Mouse (Mus musculus) embryonic facial prominence, embryonic 13.5 days (tissue): ENCODE results near the gene Lrch1. TPM values are rescaled to one million over a fixed set of nuclear protein-coding genes. Genes with fewer than 3 reads are reported as not detected.

ENCODE experiments used
- ATAC-seq: fragments of 200-750 bp; cut with Nextera tagmentation; 2 replicates; pipeline ENCODE4 v1.8.0; 2017; ENCODE audit warnings: low read depth; ENCODE audit not compliant: insufficient number of reproducible peaks, insufficient read depth, low FRiP score, low TSS enrichment
- H3K27ac ChIP-seq: fragments of 300-500 bp; sonication (generic); 2 replicates; pipeline ENCODE4 v1.5.1; 2015; ENCODE audit warnings: moderate library complexity, mild to moderate bottlenecking, inconsistent platforms
- H3K27me3 ChIP-seq: fragments of 300-500 bp; sonication (generic); 2 replicates; pipeline ENCODE4 v1.6.1; 2015; ENCODE audit warnings: mild to moderate bottlenecking, inconsistent platforms
- H3K36me3 ChIP-seq: fragments of 300-500 bp; sonication (generic); 2 replicates; pipeline ENCODE4 v1.6.1; 2015; ENCODE audit warnings: mild to moderate bottlenecking, inconsistent platforms
- H3K4me1 ChIP-seq: fragments of 300-500 bp; sonication (generic); 2 replicates; pipeline ENCODE4 v1.6.1; 2015; ENCODE audit warnings: inconsistent platforms
- H3K4me2 ChIP-seq: fragments of 300-500 bp; sonication (generic); 2 replicates; pipeline ENCODE4 v1.6.1; 2015; ENCODE audit warnings: moderate library complexity, mild to moderate bottlenecking, inconsistent platforms
- H3K4me3 ChIP-seq: fragments of 300-500 bp; sonication (generic); 2 replicates; pipeline ENCODE4 v1.5.1; 2015; ENCODE audit warnings: mild to moderate bottlenecking, inconsistent platforms
- H3K9ac ChIP-seq: fragments of 300-500 bp; sonication (generic); 2 replicates; pipeline ENCODE4 v1.6.1; 2015; ENCODE audit warnings: mild to moderate bottlenecking, inconsistent platforms
- H3K9me3 ChIP-seq: fragments of 300-500 bp; sonication (generic); 2 replicates; pipeline ENCODE4 v1.6.1; 2016; ENCODE audit warnings: inconsistent platforms
- WGBS: fragments of 180-500 bp; shearing (Covaris S2); methylation state at CpG from one replicate; pipeline ENCODE4 v1.1.7; 2015; ENCODE audit warnings: mixed read lengths; 5-methylcytosine and 5-hydroxymethylcytosine counted together
- polyA plus RNA-seq: library from polyadenylated mRNA; unstranded; fragments of >200 nt; fragmentation: Nextera tagmentation; extraction: Ambion mirVana; gene quantifications from 2 replicates; pipeline ENCODE4 v1.2.1, GENCODE M21; 2015

Lrch1 gene
- polyA plus RNA-seq, 1 experiment from 2014 or later, result 16.8 TPM

- Histone ChIP-seq H3K9ac (no peak overlapping the region), H3K4me3 (no peak overlapping the region), H3K4me1 (peaks cover 45% of the 10 kb centered on the region), H3K9me3 (no peaks in the 10 kb centered on the region), H3K27ac (no peak overlapping the region), H3K4me2 (no peak overlapping the region), H3K27me3 (no peaks in the 10 kb centered on the region), H3K36me3 (peaks cover 5% of the 10 kb centered on the region; the same call in 1 of the 2 replicates)
- WGBS, result 87% methylated on average over 5 of the region's 5 CpGs
- ATAC-seq, result no peak
These were observed 29.1 kb downstream of the Lrch1 start for GRCm38 (mm10) chr14:74918521-74919103.

- ATAC-seq, result no peak
These were observed 30.1 kb downstream of the Lrch1 start for GRCm38 (mm10) chr14:74917504-74918124.

GRCm38 (mm10) chr14:74916691-74917090 lies 31.0 kb downstream of the Lrch1 start:
- Histone ChIP-seq H3K27me3 (no peaks in the 10 kb centered on the region), H3K9me3 (no peaks in the 10 kb centered on the region), H3K4me3 (no peak overlapping the region), H3K4me2 (no peak overlapping the region), H3K36me3 (peaks cover 5% of the 10 kb centered on the region; the same call in 1 of the 2 replicates), H3K27ac (no peak overlapping the region), H3K9ac (no peak overlapping the region), H3K4me1 (peaks cover 49% of the 10 kb centered on the region)
- WGBS, result 78% methylated on average over 4 of the region's 4 CpGs
- ATAC-seq, result no peak

More at GRCm38 (mm10) chr14:74917504-74918124, 30.1 kb downstream of the Lrch1 start:
- no peaks in the 10 kb centered on the region for H3K9me3 ChIP-seq
- H3K9ac ChIP-seq, result no peak overlapping the region
- peaks cover 5% of the 10 kb centered on the region; the same call in 1 of the 2 replicates for H3K36me3 ChIP-seq
- no peaks in the 10 kb centered on the region for H3K27me3 ChIP-seq
- WGBS, result 85% methylated on average over 5 of the region's 5 CpGs
- H3K4me3 ChIP-seq, result no peak overlapping the region
- no peak overlapping the region for H3K27ac ChIP-seq
- H3K4me1 ChIP-seq, result peaks cover 54% of the 10 kb centered on the region
- no peak overlapping the region for H3K4me2 ChIP-seq

GRCm38 (mm10) chr14:74916075-74916474 lies 31.6 kb downstream of the Lrch1 start:
- Histone ChIP-seq H3K27ac (no peak overlapping the region), H3K4me3 (no peak overlapping the region), H3K9me3 (no peaks in the 10 kb centered on the region), H3K27me3 (no peaks in the 10 kb centered on the region), H3K4me2 (no peak overlapping the region), H3K36me3 (peaks cover 5% of the 10 kb centered on the region; the same call in 1 of the 2 replicates), H3K9ac (no peak overlapping the region), H3K4me1 (peaks cover 47% of the 10 kb centered on the region)
- ATAC-seq, result no peak
- 55% methylated on average over 8 of the region's 8 CpGs for WGBS

GRCm38 (mm10) chr14:74915658-74916057 lies 32.0 kb downstream of the Lrch1 start:
- no peak for ATAC-seq
- Histone ChIP-seq H3K27me3 (no peaks in the 10 kb centered on the region), H3K4me2 (no peak overlapping the region), H3K4me3 (no peak overlapping the region), H3K9me3 (no peaks in the 10 kb centered on the region), H3K4me1 (peaks cover 49% of the 10 kb centered on the region), H3K27ac (no peak overlapping the region), H3K36me3 (peaks cover 5% of the 10 kb centered on the region; the same call in 1 of the 2 replicates), H3K9ac (no peak overlapping the region)
- 65% methylated on average over 2 of the region's 2 CpGs for WGBS

GRCm38 (mm10) chr14:74915025-74915424 lies 32.7 kb downstream of the Lrch1 start:
- Histone ChIP-seq H3K9ac (no peak overlapping the region), H3K4me2 (no peak overlapping the region), H3K27me3 (no peaks in the 10 kb centered on the region), H3K36me3 (no peaks in the 10 kb centered on the region), H3K27ac (no peak overlapping the region), H3K4me1 (peaks cover 56% of the 10 kb centered on the region), H3K4me3 (no peak overlapping the region), H3K9me3 (no peaks in the 10 kb centered on the region)
- ATAC-seq, result no peak
- 55% methylated on average over 9 of the region's 9 CpGs for WGBS

GRCm38 (mm10) chr14:74913381-74914230 lies 34.1 kb downstream of the Lrch1 start:
- peak overlapping the region; percentile 75; the same call in 1 of the 2 replicates for H3K27ac ChIP-seq

GRCm38 (mm10) chr14:74910363-74910762 lies 37.3 kb downstream of the Lrch1 start:
- Histone ChIP-seq H3K4me1 (peaks cover 41% of the 10 kb centered on the region), H3K4me2 (no peak overlapping the region), H3K9me3 (no peaks in the 10 kb centered on the region), H3K4me3 (no peak overlapping the region), H3K27ac (no peak overlapping the region), H3K36me3 (no peaks in the 10 kb centered on the region), H3K9ac (no peak overlapping the region), H3K27me3 (no peaks in the 10 kb centered on the region)
- no peak for ATAC-seq
- WGBS, result 28% methylated on average over 5 of the region's 5 CpGs

More at GRCm38 (mm10) chr14:74913381-74914230, 34.1 kb downstream of the Lrch1 start:
- Histone ChIP-seq H3K27me3 (no peaks in the 10 kb centered on the region), H3K36me3 (no peaks in the 10 kb centered on the region), H3K4me3 (peak overlapping the region; percentile 21), H3K9ac (0 out of 2 replicates have a peak overlapping the region, but pooled peaks have one; percentile 32), H3K4me1 (peaks cover 54% of the 10 kb centered on the region), H3K9me3 (no peaks in the 10 kb centered on the region), H3K4me2 (peak overlapping the region; percentile 46)
- ATAC-seq, result no peak
- WGBS, result 39% methylated on average over 20 of the region's 20 CpGs

GRCm38 (mm10) chr14:74909021-74909420 lies 38.7 kb downstream of the Lrch1 start:
- WGBS, result 77% methylated on average over 8 of the region's 8 CpGs
- no peak for ATAC-seq
- no peak overlapping the region for H3K4me3 ChIP-seq
- no peak overlapping the region for H3K27ac ChIP-seq
- peaks cover 28% of the 10 kb centered on the region for H3K4me1 ChIP-seq
- H3K4me2 ChIP-seq, result no peak overlapping the region
- H3K36me3 ChIP-seq, result no peaks in the 10 kb centered on the region
- H3K27me3 ChIP-seq, result no peaks in the 10 kb centered on the region
- no peaks in the 10 kb centered on the region for H3K9me3 ChIP-seq
- no peak overlapping the region for H3K9ac ChIP-seq

- Histone ChIP-seq H3K4me3 (no peak overlapping the region), H3K27me3 (no peaks in the 10 kb centered on the region), H3K36me3 (no peaks in the 10 kb centered on the region), H3K27ac (no peak overlapping the region), H3K4me2 (no peak overlapping the region), H3K9me3 (no peaks in the 10 kb centered on the region), H3K4me1 (peaks cover 21% of the 10 kb centered on the region), H3K9ac (no peak overlapping the region)
- WGBS, result 85% methylated on average over 6 of the region's 6 CpGs
- ATAC-seq, result no peak
These were observed 39.4 kb downstream of the Lrch1 start for GRCm38 (mm10) chr14:74908250-74908649.

- Histone ChIP-seq H3K36me3 (no peaks in the 10 kb centered on the region), H3K9me3 (no peaks in the 10 kb centered on the region), H3K4me1 (peaks cover 16% of the 10 kb centered on the region), H3K27me3 (no peaks in the 10 kb centered on the region), H3K4me2 (no peak overlapping the region), H3K27ac (no peak overlapping the region), H3K9ac (no peak overlapping the region), H3K4me3 (no peak overlapping the region)
- ATAC-seq, result no peak
- 90% methylated on average over 8 of the region's 8 CpGs for WGBS
These were observed 40.0 kb downstream of the Lrch1 start for GRCm38 (mm10) chr14:74907706-74908105.
